Mouse (Mus musculus): ENCODE data around the gene Fnbp1. TPM values are rescaled to one million over a fixed set of nuclear protein-coding genes. Genes with fewer than 3 reads are reported as not detected.

Gene Fnbp1
- polyA plus RNA-seq, 1 experiment from 2014 or later: 35.8 TPM

DNA sequence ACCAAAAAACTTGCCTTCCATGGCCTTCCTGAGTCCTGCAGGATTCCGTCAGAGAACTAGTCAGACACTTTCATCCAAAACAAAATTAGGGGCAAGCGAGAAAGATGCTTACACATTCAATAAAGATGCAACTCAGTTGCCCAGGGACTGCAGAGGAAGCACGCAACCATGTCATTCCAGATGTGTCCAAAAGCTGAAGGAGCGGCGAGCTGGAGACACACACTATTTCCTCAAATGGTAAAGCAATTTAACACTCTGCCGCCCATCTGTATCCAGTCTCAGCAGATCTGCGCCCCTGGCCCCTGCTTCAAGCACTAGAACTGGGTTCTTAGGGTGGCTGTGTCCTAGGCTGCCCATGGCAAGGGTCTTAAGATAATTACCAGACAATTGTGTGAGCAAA is 66.0 kb downstream of the Fnbp1 start:
- Histone ChIP-seq H3K9me3 (ENCODE audit: control insufficient read depth, low read length) (no peaks in the 10 kb centered on the region), H3K27ac (ENCODE audit: low read depth, low read length) (no peak overlapping the region), H3K9ac (ENCODE audit: low read depth, low read length) (no peak overlapping the region), H3K36me3 (ENCODE audit: control insufficient read depth, insufficient read depth, low read length) (peaks cover 15% of the 10 kb centered on the region), H3K4me1 (ENCODE audit: control insufficient read depth, insufficient read depth, low read depth, low read length) (no peaks in the 10 kb centered on the region), H3K27me3 (replicated peaks; ENCODE audit: control insufficient read depth, insufficient read depth, low read length) (no peaks in the 10 kb centered on the region), H3K4me3 (ENCODE audit: low read length) (no peak overlapping the region), H3K4me2 (ENCODE audit: low read length) (no peak overlapping the region)
- ATAC-seq: no peak
- 80% methylated on average over 7 of the region's 7 CpGs for WGBS

DNA sequence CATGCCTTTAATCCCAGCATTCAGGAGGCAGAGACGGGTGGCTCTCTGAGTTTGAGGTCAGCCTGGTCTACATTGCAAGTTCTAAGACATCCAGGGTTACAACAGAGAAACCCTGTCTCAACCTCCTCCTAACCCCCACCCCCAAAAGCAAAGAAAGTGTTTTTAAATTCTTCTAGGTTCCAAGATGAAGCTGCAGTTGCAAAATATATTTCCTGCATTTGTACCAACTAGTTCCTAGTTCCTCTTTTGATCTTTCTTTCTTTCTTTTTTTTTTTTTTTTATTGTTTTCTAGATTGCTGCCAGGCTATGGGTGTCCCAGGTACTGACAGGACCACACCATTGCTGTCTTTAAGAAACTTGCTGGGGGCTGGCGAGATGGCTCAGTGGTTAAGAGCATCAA is 66.6 kb downstream of the Fnbp1 start:
- no peak for ATAC-seq
- no peaks in the 10 kb centered on the region for H3K9me3 ChIP-seq (ENCODE audit: control insufficient read depth, low read length)
- H3K4me2 ChIP-seq (ENCODE audit: low read length): no peak overlapping the region
- WGBS: 95% methylated on average over 2 of the region's 2 CpGs
- H3K27me3 ChIP-seq (replicated peaks; ENCODE audit: control insufficient read depth, insufficient read depth, low read length): no peaks in the 10 kb centered on the region
- H3K4me3 ChIP-seq (ENCODE audit: low read length): no peak overlapping the region
- no peak overlapping the region for H3K27ac ChIP-seq (ENCODE audit: low read depth, low read length)
- H3K9ac ChIP-seq (ENCODE audit: low read depth, low read length): no peak overlapping the region
- H3K36me3 ChIP-seq (ENCODE audit: control insufficient read depth, insufficient read depth, low read length): peaks cover 15% of the 10 kb centered on the region
- H3K4me1 ChIP-seq (ENCODE audit: control insufficient read depth, insufficient read depth, low read depth, low read length): no peaks in the 10 kb centered on the region

DNA sequence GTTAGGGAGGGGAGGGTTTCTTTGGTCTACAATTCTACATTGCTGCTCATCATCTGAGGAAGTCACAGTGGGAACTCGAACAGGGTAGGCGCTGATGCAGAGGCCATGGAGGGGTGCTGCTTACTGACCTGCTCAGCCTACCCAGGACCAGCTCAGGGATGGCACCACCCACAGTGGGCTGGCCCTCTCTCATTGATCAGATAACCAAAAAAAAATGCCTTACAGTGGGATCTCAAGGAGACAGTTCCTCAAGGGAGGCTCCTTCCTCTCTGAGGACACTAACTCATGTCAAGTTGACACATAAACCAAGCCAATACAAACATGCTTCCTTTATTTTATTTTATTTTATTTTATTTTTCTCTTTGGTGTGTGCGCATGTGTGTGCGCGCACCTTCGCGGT is 72.3 kb downstream of the Fnbp1 start:
- Histone ChIP-seq H3K9ac (ENCODE audit: low read depth, low read length) (no peak overlapping the region), H3K36me3 (ENCODE audit: control insufficient read depth, insufficient read depth, low read length) (peaks cover 15% of the 10 kb centered on the region), H3K4me3 (ENCODE audit: low read length) (no peak overlapping the region), H3K9me3 (ENCODE audit: control insufficient read depth, low read length) (no peaks in the 10 kb centered on the region), H3K27me3 (replicated peaks; ENCODE audit: control insufficient read depth, insufficient read depth, low read length) (no peaks in the 10 kb centered on the region), H3K4me1 (ENCODE audit: control insufficient read depth, insufficient read depth, low read depth, low read length) (peaks cover 17% of the 10 kb centered on the region), H3K4me2 (ENCODE audit: low read length) (no peak overlapping the region), H3K27ac (ENCODE audit: low read depth, low read length) (peak overlapping the region; percentile 78)
- 87% methylated on average over 7 of the region's 7 CpGs for WGBS
- no peak for ATAC-seq

DNA sequence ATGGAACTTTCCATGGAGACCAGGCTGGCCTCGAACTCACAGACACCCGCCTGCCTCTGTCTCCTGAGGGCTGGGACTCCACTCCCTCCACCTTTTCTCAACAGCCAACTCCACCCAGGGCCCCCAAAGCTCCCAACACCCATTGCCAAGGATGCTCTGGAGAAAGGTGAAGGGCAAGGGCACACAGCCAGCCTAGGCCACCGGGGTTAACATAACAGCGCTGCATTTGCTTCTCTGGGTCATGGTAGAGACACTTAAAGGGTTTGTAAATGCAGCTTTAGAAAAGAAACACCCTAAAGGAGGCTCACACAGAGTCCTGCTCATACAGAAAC is 72.7 kb downstream of the Fnbp1 start:
- Histone ChIP-seq H3K27me3 (replicated peaks; ENCODE audit: control insufficient read depth, insufficient read depth, low read length) (no peaks in the 10 kb centered on the region), H3K4me3 (ENCODE audit: low read length) (no peak overlapping the region), H3K9ac (ENCODE audit: low read depth, low read length) (no peak overlapping the region), H3K36me3 (ENCODE audit: control insufficient read depth, insufficient read depth, low read length) (peaks cover 15% of the 10 kb centered on the region), H3K4me1 (ENCODE audit: control insufficient read depth, insufficient read depth, low read depth, low read length) (peaks cover 17% of the 10 kb centered on the region), H3K27ac (ENCODE audit: low read depth, low read length) (peak overlapping the region; percentile 78), H3K9me3 (ENCODE audit: control insufficient read depth, low read length) (no peaks in the 10 kb centered on the region), H3K4me2 (ENCODE audit: low read length) (no peak overlapping the region)
- ATAC-seq: no peak
- 73% methylated on average over 4 of the region's 4 CpGs for WGBS

DNA sequence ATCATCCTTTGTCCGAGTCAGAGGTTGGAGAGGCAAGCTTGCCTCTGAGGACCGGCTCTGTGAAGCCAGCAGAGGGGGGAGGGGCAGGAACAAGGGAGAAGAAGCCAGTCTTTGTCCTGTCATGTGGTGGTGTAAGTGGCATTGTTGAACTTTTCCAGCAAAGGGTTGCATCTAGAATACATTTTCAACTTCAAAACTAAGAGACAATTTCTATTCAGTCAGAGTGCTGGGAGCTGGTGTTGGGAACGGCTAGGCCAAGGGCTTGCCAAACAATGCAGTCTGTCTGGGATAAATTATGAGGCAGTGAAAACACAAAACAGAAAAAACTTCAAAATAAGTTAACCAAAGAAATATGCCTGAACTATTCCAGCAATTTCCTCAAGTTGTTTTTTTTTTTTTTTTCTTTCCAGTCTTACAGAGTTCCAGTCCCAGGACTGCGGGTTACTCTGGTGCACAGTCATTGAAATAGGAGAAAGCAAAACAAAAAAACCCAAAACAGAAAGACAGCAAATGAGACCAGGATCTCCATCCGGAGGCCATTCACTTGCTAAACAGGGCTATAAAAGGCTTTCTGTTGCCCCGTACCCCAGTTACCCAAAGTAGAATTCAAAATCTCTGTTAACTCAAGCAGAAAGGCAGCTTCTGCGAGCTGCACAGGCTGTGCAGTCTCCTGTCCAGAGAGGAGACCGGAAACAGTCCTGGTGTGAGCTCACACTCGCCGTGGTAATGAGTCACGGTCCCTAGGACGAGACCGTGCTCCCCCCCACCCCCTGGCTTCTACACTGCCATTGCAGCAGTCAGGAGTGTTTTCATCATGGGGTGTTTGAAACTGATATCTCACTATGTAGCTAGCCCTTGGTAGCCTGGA is 73.3 kb downstream of the Fnbp1 start:
- H3K36me3 ChIP-seq (ENCODE audit: control insufficient read depth, insufficient read depth, low read length): peaks cover 14% of the 10 kb centered on the region
- no peak overlapping the region for H3K9ac ChIP-seq (ENCODE audit: low read depth, low read length)
- no peak overlapping the region for H3K4me3 ChIP-seq (ENCODE audit: low read length)
- H3K27me3 ChIP-seq (replicated peaks; ENCODE audit: control insufficient read depth, insufficient read depth, low read length): no peaks in the 10 kb centered on the region
- peak overlapping the region; percentile 78 for H3K27ac ChIP-seq (ENCODE audit: low read depth, low read length)
- H3K4me2 ChIP-seq (ENCODE audit: low read length): no peak overlapping the region
- 9% methylated on average over 13 of the region's 13 CpGs for WGBS
- H3K9me3 ChIP-seq (ENCODE audit: control insufficient read depth, low read length): no peaks in the 10 kb centered on the region
- ATAC-seq: peak; percentile 88
- peaks cover 17% of the 10 kb centered on the region for H3K4me1 ChIP-seq (ENCODE audit: control insufficient read depth, insufficient read depth, low read depth, low read length)

DNA sequence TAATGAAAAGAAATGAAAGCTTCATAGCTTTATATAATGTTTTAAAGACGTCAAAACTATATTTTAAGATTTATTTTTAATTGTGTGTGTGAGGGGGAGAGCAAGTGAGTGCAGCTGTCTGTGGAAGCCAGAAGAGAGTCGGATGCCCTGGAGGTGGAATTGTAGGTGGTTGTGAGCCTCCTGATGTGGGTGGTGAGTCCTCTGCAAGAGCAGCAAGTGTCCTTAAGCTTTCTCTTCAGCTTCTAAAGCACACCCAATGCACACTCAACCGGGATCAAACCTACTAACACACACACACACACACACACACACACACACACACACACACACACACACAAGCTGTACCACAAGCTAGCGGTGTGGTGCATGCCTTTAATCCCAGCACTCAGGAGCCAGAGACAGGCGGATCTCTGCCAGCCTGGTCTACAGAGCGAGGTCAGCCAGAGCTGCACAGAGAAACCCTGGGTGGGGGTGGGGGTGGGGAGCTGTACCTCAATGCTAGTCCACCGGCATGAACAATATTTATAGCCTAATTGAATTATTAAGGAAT is 74.0 kb downstream of the Fnbp1 start:
- WGBS: 42% methylated on average over 7 of the region's 7 CpGs
- Histone ChIP-seq H3K4me2 (ENCODE audit: low read length) (no peak overlapping the region), H3K9ac (ENCODE audit: low read depth, low read length) (no peak overlapping the region), H3K9me3 (ENCODE audit: control insufficient read depth, low read length) (no peaks in the 10 kb centered on the region), H3K27me3 (replicated peaks; ENCODE audit: control insufficient read depth, insufficient read depth, low read length) (no peaks in the 10 kb centered on the region), H3K4me1 (ENCODE audit: control insufficient read depth, insufficient read depth, low read depth, low read length) (peaks cover 17% of the 10 kb centered on the region), H3K4me3 (ENCODE audit: low read length) (no peak overlapping the region), H3K36me3 (ENCODE audit: control insufficient read depth, insufficient read depth, low read length) (peaks cover 10% of the 10 kb centered on the region), H3K27ac (ENCODE audit: low read depth, low read length) (peak overlapping the region; percentile 78)
- peak; percentile 34; the same call in 1 of the 2 replicates for ATAC-seq

DNA sequence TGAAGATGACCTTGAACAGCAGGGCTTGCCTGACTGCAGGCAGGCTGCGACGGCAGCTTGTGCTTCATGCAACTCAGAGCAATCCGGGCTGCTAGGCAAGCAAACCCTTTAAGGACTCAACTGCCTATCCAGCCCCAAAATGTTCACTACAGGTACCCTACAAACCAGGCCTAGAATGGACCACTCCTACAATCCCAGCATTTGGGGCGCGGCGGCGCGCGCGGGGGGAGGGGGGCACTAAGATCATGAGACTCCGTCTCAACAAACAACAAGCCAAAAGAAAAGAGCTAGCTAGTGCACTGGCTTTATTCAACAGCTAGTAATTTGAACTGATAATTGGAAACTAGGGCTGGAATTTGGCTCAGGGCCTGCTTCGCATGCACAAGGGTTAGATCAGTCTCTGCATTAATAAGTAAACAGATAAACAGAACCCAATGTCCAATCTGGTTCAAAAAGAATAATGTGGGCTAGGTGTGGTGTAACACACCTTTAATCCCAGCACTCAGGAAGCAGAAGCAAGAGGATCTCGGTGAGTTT is 74.7 kb downstream of the Fnbp1 start:
- peak overlapping the region; percentile 27; the same call in 1 of the 2 replicates for H3K9ac ChIP-seq (ENCODE audit: low read depth, low read length)

DNA sequence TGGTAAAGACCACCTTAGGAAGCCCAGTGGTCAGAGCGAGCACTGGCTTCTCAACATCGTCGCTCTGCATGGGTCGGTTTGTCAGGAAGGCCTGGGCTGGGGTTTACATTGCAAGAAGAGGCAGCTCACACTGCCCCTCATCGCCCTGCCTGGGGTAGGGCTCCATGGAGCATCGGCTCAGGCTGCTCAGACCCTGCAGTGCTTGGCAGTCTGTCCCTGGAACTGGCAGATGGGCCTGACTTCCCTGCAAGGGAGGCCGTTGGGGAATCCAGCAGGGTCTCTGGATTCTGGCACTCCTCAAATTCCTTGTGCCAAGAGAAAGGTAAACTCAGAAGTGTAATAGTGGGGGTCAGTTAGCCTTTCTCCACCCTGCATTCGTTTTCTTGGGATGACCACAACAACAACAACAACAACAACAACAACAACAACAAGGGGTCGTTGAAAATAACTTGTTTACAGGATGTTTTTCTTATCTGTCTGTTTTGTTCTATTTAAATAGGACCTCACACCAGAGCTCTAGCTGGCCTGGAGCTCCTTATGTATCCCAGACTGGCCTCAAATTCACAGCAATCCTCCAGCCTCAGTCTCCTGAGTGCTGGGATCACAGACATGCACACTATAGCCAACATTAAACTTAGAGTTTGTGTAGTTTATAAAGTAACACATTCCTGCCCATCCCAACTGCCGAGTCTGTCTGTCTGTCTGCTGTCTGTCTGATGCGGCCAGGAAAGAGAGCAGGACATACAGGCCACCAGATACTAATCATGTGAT is 75.6 kb downstream of the Fnbp1 start:
- no peaks in the 10 kb centered on the region for H3K9me3 ChIP-seq (ENCODE audit: control insufficient read depth, low read length)
- peak overlapping the region; percentile 63 for H3K27ac ChIP-seq (ENCODE audit: low read depth, low read length)
- peaks cover 17% of the 10 kb centered on the region for H3K4me1 ChIP-seq (ENCODE audit: control insufficient read depth, insufficient read depth, low read depth, low read length)
- 74% methylated on average over 11 of the region's 11 CpGs for WGBS
- no peak overlapping the region for H3K4me3 ChIP-seq (ENCODE audit: low read length)
- no peaks in the 10 kb centered on the region for H3K27me3 ChIP-seq (replicated peaks; ENCODE audit: control insufficient read depth, insufficient read depth, low read length)
- no peak overlapping the region for H3K4me2 ChIP-seq (ENCODE audit: low read length)
- H3K36me3 ChIP-seq (ENCODE audit: control insufficient read depth, insufficient read depth, low read length): no peaks in the 10 kb centered on the region
- H3K9ac ChIP-seq (ENCODE audit: low read depth, low read length): no peak overlapping the region
- ATAC-seq: peak; percentile 66

More for the DNA sequence above, 74.7 kb downstream of the Fnbp1 start:
- no peak for ATAC-seq
- peak overlapping the region; percentile 63 for H3K27ac ChIP-seq (ENCODE audit: low read depth, low read length)
- H3K9me3 ChIP-seq (ENCODE audit: control insufficient read depth, low read length): no peaks in the 10 kb centered on the region
- no peak overlapping the region for H3K4me3 ChIP-seq (ENCODE audit: low read length)
- peaks cover 17% of the 10 kb centered on the region for H3K4me1 ChIP-seq (ENCODE audit: control insufficient read depth, insufficient read depth, low read depth, low read length)
- peaks cover 5% of the 10 kb centered on the region; the same call in 1 of the 2 replicates for H3K36me3 ChIP-seq (ENCODE audit: control insufficient read depth, insufficient read depth, low read length)
- WGBS: 71% methylated on average over 13 of the region's 13 CpGs
- no peaks in the 10 kb centered on the region for H3K27me3 ChIP-seq (replicated peaks; ENCODE audit: control insufficient read depth, insufficient read depth, low read length)
- no peak overlapping the region for H3K4me2 ChIP-seq (ENCODE audit: low read length)
